Mouse (Mus musculus): ENCODE data around the gene Tbc1d1. TPM values are rescaled to one million over a fixed set of nuclear protein-coding genes. Genes with fewer than 3 reads are reported as not detected.

The Tbc1d1 gene
- total RNA-seq, 1 experiment from 2014 or later, result 14.7 TPM

DNA sequence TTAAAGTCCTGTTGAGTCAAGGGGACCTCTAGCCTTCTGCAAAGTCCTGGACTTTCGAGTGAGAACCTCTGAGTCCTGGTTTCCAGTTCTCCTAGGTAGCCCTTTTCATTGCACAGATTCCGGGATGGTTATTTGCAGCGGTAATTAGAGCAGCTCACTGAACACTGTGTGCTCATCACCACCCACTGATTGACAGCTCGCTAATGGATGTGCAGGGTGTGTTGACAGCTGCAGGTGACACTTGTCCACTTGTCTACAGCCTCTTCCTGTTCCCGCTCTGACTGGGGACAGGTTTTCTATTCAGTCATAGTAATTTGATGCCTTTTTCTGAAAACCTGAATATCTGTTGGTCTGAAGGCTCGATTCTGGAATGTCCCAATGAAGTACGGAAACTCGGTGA is 50.8 kb downstream of the Tbc1d1 start:
- DNase-seq, result no peak

DNA sequence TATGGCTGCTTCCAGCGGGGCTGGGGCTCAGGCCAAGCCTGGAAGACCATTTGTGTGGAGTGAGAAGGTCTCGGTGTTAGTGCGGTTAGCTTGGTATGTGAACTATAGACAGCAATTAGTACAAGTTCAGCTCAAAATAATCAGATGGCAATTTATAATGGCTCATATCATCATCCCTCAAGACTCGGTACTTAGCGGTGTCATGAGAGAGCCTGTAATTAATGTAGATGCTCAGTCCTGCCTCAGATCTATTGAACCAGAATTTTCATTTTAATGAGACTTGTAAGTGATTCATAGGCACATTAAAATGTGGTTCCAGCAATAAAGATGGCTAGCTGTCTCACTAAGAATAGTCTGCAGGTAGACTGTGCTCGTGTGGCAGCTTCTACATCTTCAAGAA is 51.7 kb downstream of the Tbc1d1 start:
- no peak for DNase-seq

DNA sequence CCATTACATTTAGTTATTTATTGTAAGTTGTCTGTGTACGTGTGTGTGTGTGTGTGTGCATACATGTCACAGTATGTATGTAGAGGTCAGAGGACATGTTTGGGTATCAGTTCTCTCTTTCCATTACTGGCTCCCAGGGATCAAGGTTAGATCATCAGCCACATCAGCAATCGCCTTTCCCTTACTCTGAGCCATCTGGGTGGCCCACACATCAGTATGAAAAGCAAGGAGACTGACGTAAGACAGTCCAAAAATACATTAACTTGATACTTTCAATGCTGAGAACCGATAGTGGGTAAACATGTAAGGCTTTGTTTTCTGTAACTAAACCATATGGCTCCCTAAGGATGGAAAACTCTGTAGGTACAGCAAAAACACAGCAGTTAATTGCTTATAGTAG is 54.7 kb downstream of the Tbc1d1 start:
- DNase-seq, result no peak

DNA sequence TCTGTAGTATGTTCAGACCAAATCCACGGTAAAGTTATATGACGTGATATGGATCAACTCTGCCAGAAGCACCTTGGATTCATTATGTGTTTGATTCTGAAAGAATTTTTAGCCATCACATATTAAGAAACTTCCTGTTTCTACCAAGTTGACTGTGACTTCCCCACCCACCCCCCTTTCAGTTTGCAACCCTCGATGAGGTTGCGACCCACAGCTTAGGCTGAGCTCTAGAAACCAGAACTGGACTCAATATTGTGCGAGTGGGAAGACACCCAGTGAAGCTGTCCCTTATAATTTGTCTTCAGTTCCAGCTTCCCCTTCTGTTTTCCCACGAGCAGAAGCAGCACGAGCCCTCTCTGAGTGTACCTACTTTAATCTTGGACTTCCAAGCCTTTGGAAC is 55.2 kb downstream of the Tbc1d1 start:
- DNase-seq, result no peak

DNA sequence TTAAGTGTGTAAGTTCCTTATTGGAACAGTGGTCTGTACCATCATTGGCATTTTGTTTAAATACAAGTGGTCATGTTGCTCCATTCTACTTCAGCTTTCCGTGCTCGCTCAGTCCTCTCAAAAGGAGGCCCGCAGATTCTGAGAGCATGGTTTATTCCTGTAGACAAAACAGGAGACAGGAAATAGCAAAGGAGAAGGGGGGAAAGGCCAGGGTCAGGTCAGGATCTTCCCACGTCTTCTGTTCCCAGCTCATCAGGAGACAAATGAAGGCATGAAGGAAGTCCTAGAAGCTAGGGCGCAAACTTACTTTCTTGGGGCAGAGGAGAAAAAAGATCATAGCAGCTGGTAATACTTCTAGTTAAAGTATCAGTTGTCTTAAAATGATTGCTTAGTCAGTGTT is 56.1 kb downstream of the Tbc1d1 start:
- DNase-seq, result no peak

DNA sequence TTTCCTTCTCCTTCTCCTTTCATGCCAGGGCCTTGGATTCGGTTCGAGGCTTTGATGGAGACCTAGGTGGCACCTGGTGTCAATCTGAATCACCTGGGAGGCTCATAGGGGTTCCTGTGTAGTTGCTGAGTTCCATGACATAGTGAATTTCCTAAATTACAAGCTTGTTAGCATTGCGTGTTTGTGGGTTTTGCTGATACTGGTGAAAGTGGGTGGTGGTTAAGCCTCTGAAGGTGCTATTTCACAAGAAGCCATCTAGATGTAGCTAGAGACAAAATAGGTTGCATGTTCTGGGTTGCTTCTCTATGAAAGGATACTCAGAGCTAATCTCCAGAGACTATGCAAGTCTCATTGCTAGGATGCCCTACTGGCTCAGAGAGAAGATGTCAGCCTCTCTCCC is 56.5 kb downstream of the Tbc1d1 start:
- no peak for DNase-seq

DNA sequence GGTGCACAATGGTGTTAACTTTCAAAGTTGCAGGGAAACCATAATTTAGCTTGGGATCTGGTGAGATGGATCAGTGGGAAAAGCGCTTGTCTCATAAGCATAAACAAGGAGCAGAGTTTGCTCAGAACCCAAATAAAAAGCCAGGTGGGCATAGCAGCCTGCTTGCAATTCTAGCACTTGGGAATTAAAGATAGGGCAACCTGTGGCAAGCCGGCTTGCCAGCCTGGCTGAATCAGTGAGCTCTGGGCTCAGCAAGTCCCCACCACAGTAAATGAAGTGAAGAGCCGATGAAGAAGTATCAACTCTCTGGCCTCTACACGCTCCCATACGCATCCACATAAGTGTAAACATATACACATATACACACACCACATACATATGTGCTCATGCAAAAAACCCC is 59.7 kb downstream of the Tbc1d1 start:
- DNase-seq, result no peak

DNA sequence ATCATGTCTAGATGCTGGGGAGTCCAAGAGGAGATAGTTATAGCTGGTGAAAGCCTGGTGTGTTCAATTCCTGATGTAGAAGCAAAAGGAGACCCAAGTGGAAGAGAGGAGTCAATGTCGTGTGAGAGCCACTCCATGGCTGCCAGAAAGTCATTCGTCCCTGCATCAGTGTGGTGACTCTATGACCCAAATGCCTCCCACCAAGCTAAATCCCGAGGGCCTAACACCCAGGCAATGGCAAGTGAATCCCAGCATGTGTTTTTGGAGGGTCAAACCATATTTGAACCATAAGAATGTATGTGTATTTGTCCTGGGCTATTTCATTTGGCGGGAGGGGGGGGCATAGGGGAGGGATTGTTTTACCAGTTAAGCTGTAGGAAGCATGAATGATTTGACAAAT is 60.2 kb downstream of the Tbc1d1 start:
- DNase-seq, result no peak

DNA sequence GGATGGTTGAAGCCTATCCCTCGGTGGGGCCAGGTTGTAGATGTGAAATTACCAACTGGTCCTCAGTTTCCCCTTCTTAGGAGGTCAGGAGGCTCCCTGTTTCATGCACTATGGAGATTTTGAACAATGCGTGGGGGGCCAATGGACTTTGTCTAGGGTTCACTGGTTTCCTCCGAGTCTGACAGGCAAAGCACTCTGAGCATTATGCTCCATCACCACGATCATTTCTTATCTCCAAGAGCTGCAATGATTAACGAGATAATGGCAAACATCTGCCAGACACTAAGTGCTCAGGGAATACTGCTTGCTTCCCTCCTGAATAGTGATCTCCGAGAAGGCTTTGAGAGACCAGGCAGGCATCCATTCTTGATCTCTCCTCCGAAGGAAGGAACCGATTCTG is 61.2 kb downstream of the Tbc1d1 start:
- no peak for DNase-seq

DNA sequence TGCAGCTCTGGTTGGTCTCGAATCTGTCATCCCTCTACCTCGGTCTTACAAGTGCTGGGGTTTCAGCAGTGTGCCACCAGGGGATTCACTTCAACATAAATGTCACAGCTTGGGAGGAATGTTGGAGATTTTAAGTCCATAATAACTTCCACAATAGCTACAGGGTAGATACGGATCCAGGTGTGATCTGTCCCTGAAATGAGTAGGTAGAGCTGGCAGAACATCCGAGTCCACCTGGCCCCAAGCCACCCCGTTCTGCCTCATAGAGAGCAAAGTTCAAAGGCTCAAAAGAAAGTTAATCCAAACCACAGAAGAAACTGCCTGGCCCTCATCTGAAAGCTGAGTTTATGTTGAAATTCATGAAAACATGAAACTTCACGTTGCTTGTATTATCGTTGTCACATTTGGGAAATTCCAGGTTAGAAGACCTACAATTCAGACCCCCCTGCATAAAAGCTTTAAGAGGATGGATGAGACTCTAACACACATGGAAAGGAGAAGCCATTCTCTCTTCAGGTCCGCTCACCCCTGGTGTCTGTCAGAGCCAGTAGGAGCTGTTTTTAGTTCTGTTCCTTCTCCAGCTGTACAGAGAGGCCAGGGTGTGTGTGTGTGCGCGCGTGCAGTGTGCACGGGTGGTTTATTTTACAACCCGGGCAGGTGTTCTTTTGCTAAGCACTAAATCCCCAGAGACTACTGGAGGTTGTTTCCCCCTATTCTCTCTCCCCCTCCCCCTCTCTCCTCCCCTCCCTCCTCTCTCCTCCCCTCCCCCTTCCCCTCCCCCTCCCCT is 61.9 kb downstream of the Tbc1d1 start:
- no peak for DNase-seq

DNA sequence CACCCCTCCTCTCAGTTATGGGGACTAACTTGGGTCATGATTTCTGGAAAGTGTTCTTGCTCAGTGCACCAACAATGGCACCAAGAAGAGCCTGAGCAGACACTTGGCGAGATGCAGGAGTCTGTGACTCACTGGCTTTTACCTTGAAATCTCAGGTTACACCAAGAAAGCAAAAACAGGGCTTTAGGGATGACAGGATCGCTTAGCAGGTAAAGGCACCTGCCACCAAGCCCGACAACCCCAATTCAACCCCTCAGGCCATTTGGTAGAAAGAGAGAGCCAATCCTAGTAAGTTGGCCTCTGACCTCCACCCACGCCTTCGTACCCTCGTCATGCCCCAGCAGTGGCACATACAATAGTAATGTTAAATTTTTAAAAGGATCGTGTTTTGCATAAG is 62.5 kb downstream of the Tbc1d1 start:
- DNase-seq, result no peak

DNA sequence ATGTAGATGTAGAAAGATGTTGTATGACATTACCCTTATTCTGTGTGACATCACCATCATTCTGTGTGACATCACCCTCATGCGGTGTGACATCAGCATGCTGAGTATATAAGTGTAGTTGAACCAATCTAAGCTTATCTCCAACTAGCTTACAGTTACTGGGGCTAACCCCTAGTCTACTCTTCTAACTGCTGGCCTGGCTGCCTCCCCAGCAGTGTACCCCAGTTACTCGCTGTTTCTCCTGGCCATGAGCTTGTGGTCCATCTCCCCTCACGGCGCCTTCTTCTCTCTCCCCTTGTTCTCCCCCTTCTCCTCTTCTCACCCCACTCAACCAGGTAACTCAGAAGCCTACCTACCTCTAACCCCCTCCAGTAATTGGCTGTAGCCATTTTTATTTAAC is 64.7 kb downstream of the Tbc1d1 start:
- DNase-seq, result no peak

DNA sequence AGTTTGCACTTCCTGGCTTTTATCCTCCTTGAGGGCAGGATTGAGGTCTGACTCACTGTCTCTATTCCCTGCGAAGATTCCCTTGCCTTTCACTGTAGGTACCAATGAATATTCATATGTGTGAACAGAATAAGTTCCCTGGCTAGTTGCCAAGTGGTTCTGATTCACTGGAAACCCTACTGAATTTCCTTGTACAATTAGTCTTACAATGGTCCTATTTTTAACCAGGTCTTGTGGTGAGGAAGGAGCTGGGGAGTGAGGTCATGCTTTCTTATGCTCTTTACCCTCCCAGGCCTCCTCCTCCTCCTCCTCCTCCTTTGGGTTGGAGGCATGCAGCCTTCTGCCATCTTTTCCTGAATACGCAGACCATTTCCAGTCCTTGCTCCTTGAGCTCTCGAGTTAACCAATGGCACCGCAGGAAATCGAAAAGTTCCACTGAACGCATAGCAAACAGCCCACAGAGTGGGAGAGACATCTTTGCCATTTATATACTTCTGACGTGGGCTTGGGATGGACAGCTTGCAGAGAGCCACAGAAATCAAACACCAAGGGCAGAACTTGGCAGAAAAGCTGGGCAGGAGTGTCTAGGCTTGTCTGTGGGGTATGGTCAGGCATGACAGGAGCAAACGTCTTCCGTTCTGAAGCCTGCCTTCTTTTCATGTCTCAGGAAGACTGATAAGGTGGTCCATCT is 68.8 kb downstream of the Tbc1d1 start:
- no peak for DNase-seq

DNA sequence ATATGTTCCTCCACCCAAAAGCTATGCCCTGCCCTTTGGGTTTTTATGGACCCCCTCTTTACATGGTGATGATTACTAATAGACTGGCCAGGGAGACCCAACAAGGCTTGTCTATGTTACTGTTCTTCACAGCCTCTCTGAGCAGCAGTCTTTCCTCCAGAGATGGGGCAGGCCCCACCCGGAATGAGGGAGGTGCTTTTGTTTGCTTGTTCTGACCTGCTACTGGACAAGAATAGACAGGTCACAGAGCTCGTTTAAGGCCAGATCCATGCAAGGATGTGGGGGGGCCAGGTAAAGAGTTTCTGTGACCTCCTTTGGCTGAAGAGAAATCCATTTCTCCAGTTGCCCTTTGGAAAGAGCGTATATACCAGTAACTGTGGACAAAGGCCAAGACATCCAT is 72.1 kb downstream of the Tbc1d1 start:
- no peak for DNase-seq

DNA sequence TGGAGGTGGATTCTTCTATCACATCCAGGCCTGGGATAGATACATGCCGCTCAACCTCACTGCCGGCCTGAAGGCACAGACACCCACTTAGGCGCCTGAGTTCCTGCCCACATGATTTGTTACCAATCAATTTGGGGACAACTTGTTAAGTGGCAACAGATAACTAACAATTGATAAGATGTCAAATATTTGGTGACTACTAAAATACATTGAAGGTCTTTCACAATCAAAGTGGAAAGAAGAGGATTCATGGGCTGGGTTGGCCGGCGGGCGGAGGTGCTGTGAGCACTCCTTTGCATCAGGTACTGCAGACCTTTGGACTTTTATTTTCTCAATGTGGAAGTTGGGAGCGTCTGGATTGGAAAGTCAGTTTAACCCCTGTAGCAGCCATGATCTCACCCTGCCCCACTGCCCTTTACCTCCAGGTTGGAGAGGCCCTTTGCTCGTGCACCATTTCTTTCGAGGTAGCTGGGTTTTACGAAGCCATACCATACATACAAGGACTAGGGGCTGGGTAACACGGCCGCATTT is 73.3 kb downstream of the Tbc1d1 start:
- DNase-seq, result no peak

DNA sequence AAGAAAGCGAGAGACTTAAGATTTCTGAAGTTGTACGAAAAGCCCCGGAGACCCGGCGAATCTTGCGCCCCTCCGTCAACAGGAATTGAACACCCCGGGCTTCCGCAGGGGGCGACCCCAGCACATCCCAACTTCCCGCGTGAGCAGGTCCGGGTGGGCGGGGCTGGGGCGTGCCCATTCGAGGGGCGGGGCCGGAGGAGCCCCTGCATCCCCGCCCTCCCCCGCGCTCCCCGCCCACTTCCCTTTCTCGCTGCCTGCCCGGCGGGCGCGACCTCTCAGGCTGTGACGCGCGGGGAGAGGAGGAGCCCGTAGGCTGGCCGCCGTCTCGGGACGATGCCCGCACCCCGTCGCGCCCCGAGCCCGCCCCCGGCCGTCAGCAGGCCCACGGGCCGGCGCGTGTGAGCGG is 74.0 kb downstream of the Tbc1d1 start:
- DNase-seq, result peak; percentile 97

DNA sequence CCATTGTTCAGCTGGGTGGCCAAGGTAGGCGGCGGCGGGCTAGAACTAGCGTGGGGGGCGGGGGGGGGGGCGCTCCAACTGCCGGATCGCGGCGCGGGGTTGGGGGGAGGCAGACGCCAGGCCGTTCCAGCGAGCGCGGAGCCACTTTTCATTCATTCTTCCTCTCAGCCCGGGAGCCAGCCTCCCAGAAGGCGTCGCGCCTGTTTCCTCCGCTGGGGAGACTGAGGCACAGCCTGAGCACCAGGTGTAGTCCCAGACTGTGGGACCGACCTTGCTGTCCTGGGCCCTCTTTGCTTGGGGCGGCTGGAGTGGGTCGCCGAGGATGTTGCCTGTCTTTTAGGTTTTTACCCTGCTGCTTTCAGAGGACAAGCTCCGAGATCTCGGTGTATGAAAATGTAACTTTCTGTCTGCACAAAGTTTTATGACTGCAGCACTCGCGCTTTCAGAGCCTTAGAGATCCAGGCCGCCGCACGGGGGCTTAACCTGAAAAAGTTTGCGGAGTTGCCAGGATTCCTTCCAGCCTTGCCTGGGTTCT is 74.5 kb downstream of the Tbc1d1 start:
- DNase-seq, result peak; percentile 44

DNA sequence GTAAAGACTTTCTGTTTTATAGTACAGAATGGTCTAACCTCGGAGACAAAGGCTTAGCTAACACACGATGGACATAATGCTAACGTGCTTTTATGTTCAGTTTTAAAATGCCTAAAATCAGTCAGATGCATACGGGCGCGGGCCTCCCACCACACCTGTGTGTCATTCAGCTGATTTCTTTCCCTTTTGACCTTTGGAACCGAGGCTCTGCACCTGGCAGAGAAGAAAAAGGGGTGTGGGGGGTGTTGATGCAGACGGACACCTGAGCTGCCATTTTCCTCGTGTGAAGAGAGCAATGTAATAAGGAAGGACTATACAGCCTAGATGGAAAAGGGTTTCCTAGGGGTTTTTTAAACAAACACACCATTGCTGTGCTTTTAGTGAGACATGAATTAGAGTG is 76.8 kb downstream of the Tbc1d1 start:
- no peak for DNase-seq

DNA sequence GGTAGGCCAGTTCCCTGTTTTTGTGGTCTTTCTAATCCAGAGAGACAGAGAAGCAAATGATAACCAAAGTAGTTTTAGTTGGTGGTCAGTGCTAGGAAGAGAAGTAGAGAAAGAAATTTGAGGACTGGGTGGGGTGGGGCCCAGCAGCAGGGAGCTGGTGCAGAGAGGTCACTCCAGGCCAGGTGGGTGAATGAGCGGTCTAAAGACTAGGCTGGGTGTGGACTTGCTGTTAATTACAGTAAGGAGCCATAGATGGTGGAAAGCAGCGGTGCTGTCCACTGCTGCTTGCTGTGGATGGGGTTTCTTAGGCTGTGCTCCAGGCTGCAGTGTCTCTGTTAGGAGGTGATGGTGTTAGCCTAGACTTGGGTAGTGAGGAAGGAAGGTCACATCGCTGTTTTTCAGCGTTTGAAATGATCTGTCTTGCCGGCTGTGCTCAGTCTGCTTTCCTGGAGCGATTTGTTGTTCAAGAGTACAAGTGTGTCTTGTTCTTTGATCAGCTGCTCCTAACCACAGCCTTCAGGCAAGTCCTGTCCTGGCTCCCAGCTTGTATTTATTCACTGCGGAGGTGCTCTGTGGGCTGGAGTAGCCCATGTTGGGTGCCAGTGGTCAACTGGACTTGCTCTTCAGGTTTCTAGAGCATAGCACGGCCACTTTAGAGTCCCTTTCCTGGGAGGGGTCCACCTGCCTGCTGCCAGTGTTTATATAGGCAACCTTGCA is 78.3 kb downstream of the Tbc1d1 start:
- DNase-seq, result no peak

DNA sequence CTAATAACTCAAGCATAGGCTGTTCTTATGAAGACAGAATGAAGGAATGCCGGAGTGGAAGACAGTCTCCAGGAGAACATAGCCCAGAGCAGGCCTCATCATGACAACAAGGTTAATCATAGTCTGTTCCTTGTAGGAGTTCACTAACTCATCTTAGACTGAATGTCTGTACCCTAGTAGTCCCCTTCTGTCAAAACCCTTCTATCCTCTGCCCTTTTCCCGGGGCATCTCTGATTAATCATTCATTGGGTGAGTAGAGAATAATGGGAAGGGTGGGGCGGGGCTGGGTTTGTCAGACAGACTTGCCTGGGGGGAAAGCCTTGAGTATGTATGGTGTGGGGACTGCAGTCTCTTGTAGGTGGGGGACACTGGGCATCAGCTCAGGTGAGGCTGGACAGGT is 79.1 kb downstream of the Tbc1d1 start:
- no peak for DNase-seq

DNA sequence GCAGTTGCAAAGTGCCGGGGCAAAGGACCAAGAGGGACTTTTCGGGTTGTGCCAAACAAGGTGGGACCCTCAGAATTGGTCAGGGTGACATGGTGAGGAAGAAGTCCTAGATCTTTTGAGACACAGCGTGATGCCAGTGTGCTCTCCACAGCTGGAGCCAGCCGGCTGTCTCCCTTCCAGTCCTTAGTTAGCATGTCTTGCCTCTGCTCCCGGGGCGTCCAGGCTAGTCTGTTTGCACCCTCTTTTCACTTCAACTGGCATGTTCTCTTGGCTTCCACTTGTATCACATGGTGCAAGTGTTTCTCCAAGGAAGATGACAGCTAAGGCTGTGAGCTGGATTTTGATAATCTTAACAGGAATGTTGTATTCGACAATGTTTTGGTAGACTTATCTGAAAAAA is 80.5 kb downstream of the Tbc1d1 start:
- DNase-seq, result no peak

DNA sequence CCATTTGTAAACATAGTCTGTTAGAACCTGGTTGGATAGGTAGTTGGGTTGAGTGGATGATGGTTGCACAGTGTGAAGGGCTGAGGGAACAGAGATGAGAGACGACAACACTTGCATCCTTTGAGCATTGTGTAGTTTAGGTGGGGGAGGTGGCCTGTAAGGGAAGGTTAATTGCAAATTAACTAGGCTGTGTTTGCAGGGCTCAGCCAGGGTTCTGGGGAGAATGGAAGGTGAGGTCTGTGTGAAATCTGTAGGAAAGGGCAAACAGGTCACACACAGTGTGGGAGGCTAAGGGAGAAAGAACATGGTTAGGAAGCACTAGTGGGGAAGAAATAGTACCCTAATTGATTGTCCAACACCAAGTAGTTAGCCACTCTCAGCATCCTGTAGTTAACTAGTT is 81.2 kb downstream of the Tbc1d1 start:
- DNase-seq, result no peak

DNA sequence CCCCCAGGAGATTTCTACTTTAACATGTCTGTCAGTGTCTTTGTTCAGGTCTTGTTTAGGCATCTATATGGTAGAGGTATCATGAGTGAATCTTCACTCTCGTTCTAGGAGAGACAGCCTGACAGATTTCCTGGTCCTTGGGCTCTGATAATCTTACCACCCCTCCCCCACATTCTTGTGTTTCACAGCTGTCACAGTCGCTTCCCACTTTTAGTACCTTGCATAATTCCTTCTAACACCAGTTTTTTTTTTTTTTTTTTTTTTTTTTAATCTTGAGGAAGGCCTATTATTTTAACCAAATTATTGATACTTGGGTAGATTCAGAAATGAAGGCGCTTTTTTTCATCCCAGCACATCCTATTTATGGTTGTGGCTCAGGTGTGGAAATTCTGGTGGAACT is 81.6 kb downstream of the Tbc1d1 start:
- DNase-seq, result no peak
